Mouse (Mus musculus): Measurements from ENCODE around the gene Ndufb3. TPM values are rescaled to one million over a fixed set of nuclear protein-coding genes. Genes with fewer than 3 reads are reported as not detected.
"Not testable (repeated sequence)": the region's sequence is repeated elsewhere in the genome, so short reads cannot be mapped to it uniquely, and the experiment has no call there.

Gene Ndufb3
- polyA plus RNA-seq (2015; fragmentation: Nextera tagmentation; extraction: Ambion mirVana), result 181 and 206 TPM in 2 replicates

- WGBS, result under 1% methylated on average over 40 of the region's 41 CpGs
- peaks cover 13% of the 10 kb centered on the region for H3K4me1 ChIP-seq
- peak within 1 kb of the TSS; percentile 90 for H3K4me3 ChIP-seq (replicated peaks)
- peak; percentile 99 for ATAC-seq (replicated peaks; ENCODE audit: low FRiP score)
- no peaks in the 10 kb centered on the region for H3K27me3 ChIP-seq
- H3K9me3 ChIP-seq (replicated peaks), result no peaks in the 10 kb centered on the region
- peaks cover 5% of the 10 kb centered on the region; the same call in 1 of the 2 replicates for H3K36me3 ChIP-seq
- peak within 1 kb of the TSS; percentile 90 for H3K27ac ChIP-seq
- peak within 1 kb of the TSS; percentile 72 for H3K4me2 ChIP-seq
- peak within 1 kb of the TSS; percentile 81 for H3K9ac ChIP-seq
These were observed at the start of gene Ndufb3, which contains the start of gene Fam126b for GRCm38 (mm10) chr1:58586171-58586997. Gene Ndufb3, plus strand, starts transcription at chr1:58586384. Gene Fam126b, minus strand, starts transcription at chr1:58586323.

- WGBS, result 82% methylated on average over 1 of the region's 1 CpGs
- Histone ChIP-seq H3K4me3 (replicated peaks) (no peak overlapping the region), H3K27ac (no peak overlapping the region), H3K9me3 (replicated peaks) (no peaks in the 10 kb centered on the region), H3K36me3 (peaks cover 67% of the 10 kb centered on the region), H3K27me3 (no peaks in the 10 kb centered on the region), H3K4me1 (no peaks in the 10 kb centered on the region), H3K9ac (no peak overlapping the region), H3K4me2 (no peak overlapping the region)
- ATAC-seq (replicated peaks; ENCODE audit: low FRiP score), result no peak
These were observed 44.8 kb upstream of the Ndufb3 start for GRCm38 (mm10) chr1:58541386-58541785.

- H3K27ac ChIP-seq; H3K27me3 ChIP-seq; H3K4me3 ChIP-seq (replicated peaks); ATAC-seq (replicated peaks; ENCODE audit: low FRiP score); H3K4me2 ChIP-seq; H3K9me3 ChIP-seq (replicated peaks); H3K4me1 ChIP-seq; H3K9ac ChIP-seq: not testable (repeated sequence)
- WGBS, result 88% methylated on average over 6 of the region's 6 CpGs
- H3K36me3 ChIP-seq, result peaks cover 25% of the 10 kb centered on the region
These were observed 25.8 kb upstream of the Ndufb3 start for GRCm38 (mm10) chr1:58560370-58560769.

GRCm38 (mm10) chr1:58562455-58562854 lies 23.7 kb upstream of the Ndufb3 start:
- Histone ChIP-seq H3K4me2 (no peak overlapping the region), H3K4me3 (replicated peaks) (no peak overlapping the region), H3K27me3 (no peaks in the 10 kb centered on the region), H3K4me1 (no peaks in the 10 kb centered on the region), H3K9me3 (replicated peaks) (no peaks in the 10 kb centered on the region), H3K9ac (no peak overlapping the region), H3K36me3 (peaks cover 18% of the 10 kb centered on the region), H3K27ac (no peak overlapping the region)
- ATAC-seq (replicated peaks; ENCODE audit: low FRiP score), result no peak
- WGBS, result 88% methylated on average over 1 of the region's 1 CpGs

- no peaks in the 10 kb centered on the region for H3K4me1 ChIP-seq
- H3K4me2 ChIP-seq, result no peak overlapping the region
- H3K27me3 ChIP-seq, result no peaks in the 10 kb centered on the region
- no peak overlapping the region for H3K4me3 ChIP-seq (replicated peaks)
- no peak overlapping the region for H3K9ac ChIP-seq
- H3K27ac ChIP-seq, result no peak overlapping the region
- H3K36me3 ChIP-seq, result peaks cover 12% of the 10 kb centered on the region
- WGBS, result 49% methylated on average over 5 of the region's 5 CpGs
- no peaks in the 10 kb centered on the region for H3K9me3 ChIP-seq (replicated peaks)
- ATAC-seq (replicated peaks; ENCODE audit: low FRiP score), result 0 out of 2 replicates have a peak, but pooled peaks have one; percentile 25
These were observed 21.2 kb upstream of the Ndufb3 start for GRCm38 (mm10) chr1:58564981-58565380.

GRCm38 (mm10) chr1:58566621-58567020 lies 19.6 kb upstream of the Ndufb3 start:
- no peak for ATAC-seq (replicated peaks; ENCODE audit: low FRiP score)
- no peak overlapping the region for H3K27ac ChIP-seq
- no peak overlapping the region for H3K4me2 ChIP-seq
- no peaks in the 10 kb centered on the region for H3K27me3 ChIP-seq
- H3K9ac ChIP-seq, result no peak overlapping the region
- H3K36me3 ChIP-seq, result peaks cover 9% of the 10 kb centered on the region
- H3K4me1 ChIP-seq, result no peaks in the 10 kb centered on the region
- H3K9me3 ChIP-seq (replicated peaks), result no peaks in the 10 kb centered on the region
- no peak overlapping the region for H3K4me3 ChIP-seq (replicated peaks)

GRCm38 (mm10) chr1:58568456-58569130 lies 17.6 kb upstream of the Ndufb3 start:
- Histone ChIP-seq H3K27me3 (no peaks in the 10 kb centered on the region), H3K4me1 (no peaks in the 10 kb centered on the region), H3K4me3 (replicated peaks) (no peak overlapping the region), H3K9ac (no peak overlapping the region), H3K36me3 (0 out of 2 replicates have a peak, but pooled peaks cover 6% of the 10 kb centered on the region), H3K9me3 (replicated peaks) (no peaks in the 10 kb centered on the region), H3K4me2 (no peak overlapping the region), H3K27ac (no peak overlapping the region)
- ATAC-seq (replicated peaks; ENCODE audit: low FRiP score), result no peak

GRCm38 (mm10) chr1:58570437-58570836 lies 15.7 kb upstream of the Ndufb3 start:
- Histone ChIP-seq H3K9ac (no peak overlapping the region), H3K4me2 (no peak overlapping the region), H3K9me3 (replicated peaks) (no peaks in the 10 kb centered on the region), H3K27ac (no peak overlapping the region), H3K4me1 (no peaks in the 10 kb centered on the region), H3K27me3 (no peaks in the 10 kb centered on the region), H3K36me3 (no peaks in the 10 kb centered on the region), H3K4me3 (replicated peaks) (no peak overlapping the region)
- 63% methylated on average over 4 of the region's 4 CpGs for whole genome bisulfite sequencing
- no peak for ATAC-seq (replicated peaks; ENCODE audit: low FRiP score)

- Histone ChIP-seq H3K27me3 (no peaks in the 10 kb centered on the region), H3K4me3 (replicated peaks) (no peak overlapping the region), H3K27ac (no peak overlapping the region), H3K9me3 (replicated peaks) (no peaks in the 10 kb centered on the region), H3K36me3 (no peaks in the 10 kb centered on the region), H3K9ac (no peak overlapping the region), H3K4me2 (no peak overlapping the region), H3K4me1 (no peaks in the 10 kb centered on the region)
- ATAC-seq (replicated peaks; ENCODE audit: low FRiP score), result no peak
- WGBS, result 82% methylated on average over 2 of the region's 2 CpGs
These were observed 7.0 kb upstream of the Ndufb3 start for GRCm38 (mm10) chr1:58579179-58579578.

GRCm38 (mm10) chr1:58582611-58583010 lies 3.6 kb upstream of the Ndufb3 start:
- no peaks in the 10 kb centered on the region for H3K36me3 ChIP-seq
- no peak overlapping the region for H3K9ac ChIP-seq
- no peak overlapping the region for H3K4me3 ChIP-seq (replicated peaks)
- H3K27ac ChIP-seq, result no peak overlapping the region
- no peak overlapping the region for H3K4me2 ChIP-seq
- no peaks in the 10 kb centered on the region for H3K9me3 ChIP-seq (replicated peaks)
- WGBS, result 67% methylated on average over 1 of the region's 1 CpGs
- H3K4me1 ChIP-seq, result peaks cover 13% of the 10 kb centered on the region
- no peaks in the 10 kb centered on the region for H3K27me3 ChIP-seq
- no peak for ATAC-seq (replicated peaks; ENCODE audit: low FRiP score)

- Histone ChIP-seq H3K4me1 (peaks cover 13% of the 10 kb centered on the region), H3K36me3 (no peaks in the 10 kb centered on the region), H3K27me3 (no peaks in the 10 kb centered on the region), H3K27ac (no peak overlapping the region), H3K4me3 (replicated peaks) (no peak overlapping the region), H3K9me3 (replicated peaks) (no peaks in the 10 kb centered on the region), H3K4me2 (no peak overlapping the region), H3K9ac (no peak overlapping the region)
- ATAC-seq (replicated peaks; ENCODE audit: low FRiP score), result no peak
- 78% methylated on average over 1 of the region's 1 CpGs for WGBS
These were observed 1.9 kb upstream of the Ndufb3 start for GRCm38 (mm10) chr1:58584271-58584670.
